Mouse (Mus musculus) spleen, adult 12 weeks (tissue): ENCODE measurements around the gene Wdr76.
"Not testable (repeated sequence)": the region's sequence is repeated elsewhere in the genome, so short reads cannot be mapped to it uniquely, and the experiment has no call there.

Source experiments
- DNase-seq: peaks from one replicate; pipeline ENCODE4 v3.0.0; 2022; ENCODE audit warnings: low spot score

Wdr76 gene

GRCm38 (mm10) chr2:121505942-121506882 is at the start of gene Wdr76, which contains the start of gene Mfap1a:
Wdr76 (plus strand) TSS chr2:121506723.
Mfap1a (minus strand) TSS chr2:121506665.
- peak; percentile 72 for DNase-seq

- no peak for DNase-seq
These were observed 46.5 kb upstream of the Wdr76 start for GRCm38 (mm10) chr2:121460071-121460470.

GRCm38 (mm10) chr2:121468982-121469381 is 37.5 kb upstream of the Wdr76 start:
- DNase-seq = not testable (repeated sequence)

GRCm38 (mm10) chr2:121472783-121473182 is 33.7 kb upstream of the Wdr76 start:
- DNase-seq = not testable (repeated sequence)

- peak; percentile 58 for DNase-seq
These were observed 33.0 kb upstream of the Wdr76 start, which contains the start of gene Mfap1b for GRCm38 (mm10) chr2:121473301-121474179. Mfap1b (minus strand) TSS chr2:121474067.

- DNase-seq = no peak
These were observed 32.4 kb upstream of the Wdr76 start for GRCm38 (mm10) chr2:121474180-121474535.

- not testable (repeated sequence) for DNase-seq
These were observed 31.2 kb upstream of the Wdr76 start for GRCm38 (mm10) chr2:121475306-121475705.

GRCm38 (mm10) chr2:121477491-121478266 is 28.8 kb upstream of the Wdr76 start:
- DNase-seq = no peak

GRCm38 (mm10) chr2:121480498-121480897 is 26.0 kb upstream of the Wdr76 start:
- no peak for DNase-seq

- DNase-seq = not testable (repeated sequence)
These were observed 25.6 kb upstream of the Wdr76 start for GRCm38 (mm10) chr2:121480916-121481315.

GRCm38 (mm10) chr2:121483576-121483975 is 22.9 kb upstream of the Wdr76 start:
- no peak for DNase-seq

- DNase-seq = not testable (repeated sequence)
These were observed 22.1 kb upstream of the Wdr76 start for GRCm38 (mm10) chr2:121484403-121484802.

- DNase-seq = not testable (repeated sequence)
These were observed 5.0 kb upstream of the Wdr76 start for GRCm38 (mm10) chr2:121501550-121501949.

GRCm38 (mm10) chr2:121507173-121507950 is 839 bp downstream of the Wdr76 start:
- DNase-seq = no peak

- DNase-seq = no peak
These were observed 1.4 kb downstream of the Wdr76 start for GRCm38 (mm10) chr2:121507951-121508330.

GRCm38 (mm10) chr2:121509584-121509983 is 3.1 kb downstream of the Wdr76 start:
- DNase-seq = peak; percentile 73

GRCm38 (mm10) chr2:121511401-121511800 is 4.9 kb downstream of the Wdr76 start:
- no peak for DNase-seq

GRCm38 (mm10) chr2:121512991-121513765 is 6.7 kb downstream of the Wdr76 start:
- DNase-seq = not testable (repeated sequence)

- DNase-seq = no peak
These were observed 7.7 kb downstream of the Wdr76 start for GRCm38 (mm10) chr2:121514211-121514610.

- no peak for DNase-seq
These were observed 11.6 kb downstream of the Wdr76 start for GRCm38 (mm10) chr2:121518106-121518505.
